ENCODE assay signal across 27 mouse cellular contexts in the genomic region with DNA sequence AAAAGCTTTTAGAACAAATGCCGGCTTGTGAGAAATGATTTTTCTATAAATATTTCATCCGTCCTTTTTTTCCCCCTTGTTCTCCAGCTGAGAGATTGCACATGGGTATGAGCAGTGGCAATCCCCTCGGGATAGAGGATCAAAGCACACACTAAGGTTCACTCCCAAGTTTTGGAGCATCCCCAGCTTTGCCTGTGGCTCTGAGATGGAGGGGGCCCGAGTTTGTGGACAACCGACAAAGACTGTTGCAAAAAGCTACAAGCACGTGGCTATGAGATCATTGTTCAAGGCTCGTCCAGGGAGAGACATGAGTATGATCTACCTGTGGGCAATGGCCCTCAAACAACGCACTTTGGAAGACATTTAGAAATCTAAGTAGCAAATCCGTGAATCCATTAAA.
"Had no signal": no experiment of that assay in that cellular context is flagged by ENCODE, and none has a peak within 500 bp of the region (broad histone marks: within the 10 kb centered on the region; RNA-seq: fewer than 3 reads in every experiment).

No protein-coding gene starts in this region.

- DNase-seq: cerebellum, adult 8-10 months; cerebellum, adult 9-10 months; cerebellum, adult 9-11 months; cerebellum, postnatal 10 days; cerebellum, postnatal 14 days; cerebellum, postnatal 25 days; cerebellum, postnatal 36 days; embryo, embryonic 11 days; forebrain, postnatal 0 days; gastrocnemius, postnatal 10 days; gastrocnemius, postnatal 14 days; gastrocnemius, postnatal 25 days; gastrocnemius, postnatal 36 days; heart, adult 18-20 months; heart, adult 2 months had no signal

- H3K9me3 ChIP-seq: embryonic facial prominence, embryonic 10.5 days; embryonic facial prominence, embryonic 12.5 days; embryonic facial prominence, embryonic 13.5 days; embryonic facial prominence, embryonic 15.5 days; forebrain, embryonic 10.5 days; forebrain, embryonic 12.5 days; forebrain, embryonic 13.5 days; forebrain, embryonic 15.5 days had no signal

- H3K36me3 ChIP-seq: embryonic facial prominence, embryonic 10.5 days; embryonic facial prominence, embryonic 12.5 days; embryonic facial prominence, embryonic 13.5 days; embryonic facial prominence, embryonic 15.5 days; forebrain, embryonic 10.5 days; forebrain, embryonic 12.5 days; forebrain, embryonic 15.5 days had no signal

- H3K27ac ChIP-seq: embryonic facial prominence, embryonic 10.5 days; embryonic facial prominence, embryonic 12.5 days; embryonic facial prominence, embryonic 13.5 days; embryonic facial prominence, embryonic 15.5 days; forebrain, embryonic 10.5 days; forebrain, embryonic 12.5 days; forebrain, embryonic 13.5 days; forebrain, embryonic 15.5 days; gastrocnemius, adult 2 months; heart, adult 2 months had no signal

- H3K4me3 ChIP-seq: embryonic facial prominence, embryonic 10.5 days; embryonic facial prominence, embryonic 12.5 days; embryonic facial prominence, embryonic 13.5 days; embryonic facial prominence, embryonic 15.5 days; erythroblast, embryonic 14.5 days; forebrain, embryonic 10.5 days; forebrain, embryonic 12.5 days; forebrain, embryonic 13.5 days; forebrain, embryonic 15.5 days; gastrocnemius, adult 2 months; heart, adult 2 months had no signal

- ATAC-seq: forebrain, embryonic 13.5 days; forebrain, embryonic 14.5 days; forebrain, embryonic 15.5 days; forebrain, embryonic 16.5 days; forebrain, postnatal 0 days had no signal

- H3K4me2 ChIP-seq: embryonic facial prominence, embryonic 12.5 days; embryonic facial prominence, embryonic 13.5 days; embryonic facial prominence, embryonic 15.5 days; forebrain, embryonic 12.5 days; forebrain, embryonic 13.5 days; forebrain, embryonic 15.5 days had no signal

- H3K27me3 ChIP-seq: embryonic facial prominence, embryonic 12.5 days; embryonic facial prominence, embryonic 13.5 days; embryonic facial prominence, embryonic 15.5 days; forebrain, embryonic 12.5 days; forebrain, embryonic 13.5 days; forebrain, embryonic 15.5 days had no signal

- H3K9ac ChIP-seq: embryonic facial prominence, embryonic 12.5 days; embryonic facial prominence, embryonic 13.5 days; embryonic facial prominence, embryonic 15.5 days; forebrain, embryonic 12.5 days; forebrain, embryonic 13.5 days; forebrain, embryonic 15.5 days; forebrain, postnatal 0 days had no signal

- H3K4me1 ChIP-seq: embryonic facial prominence, embryonic 10.5 days; embryonic facial prominence, embryonic 12.5 days; embryonic facial prominence, embryonic 13.5 days; embryonic facial prominence, embryonic 15.5 days; forebrain, embryonic 10.5 days; forebrain, embryonic 12.5 days; forebrain, embryonic 13.5 days; forebrain, embryonic 15.5 days had no signal
